Comparison of ENCODE assay signal across 7 mouse cellular contexts in the genomic region with DNA sequence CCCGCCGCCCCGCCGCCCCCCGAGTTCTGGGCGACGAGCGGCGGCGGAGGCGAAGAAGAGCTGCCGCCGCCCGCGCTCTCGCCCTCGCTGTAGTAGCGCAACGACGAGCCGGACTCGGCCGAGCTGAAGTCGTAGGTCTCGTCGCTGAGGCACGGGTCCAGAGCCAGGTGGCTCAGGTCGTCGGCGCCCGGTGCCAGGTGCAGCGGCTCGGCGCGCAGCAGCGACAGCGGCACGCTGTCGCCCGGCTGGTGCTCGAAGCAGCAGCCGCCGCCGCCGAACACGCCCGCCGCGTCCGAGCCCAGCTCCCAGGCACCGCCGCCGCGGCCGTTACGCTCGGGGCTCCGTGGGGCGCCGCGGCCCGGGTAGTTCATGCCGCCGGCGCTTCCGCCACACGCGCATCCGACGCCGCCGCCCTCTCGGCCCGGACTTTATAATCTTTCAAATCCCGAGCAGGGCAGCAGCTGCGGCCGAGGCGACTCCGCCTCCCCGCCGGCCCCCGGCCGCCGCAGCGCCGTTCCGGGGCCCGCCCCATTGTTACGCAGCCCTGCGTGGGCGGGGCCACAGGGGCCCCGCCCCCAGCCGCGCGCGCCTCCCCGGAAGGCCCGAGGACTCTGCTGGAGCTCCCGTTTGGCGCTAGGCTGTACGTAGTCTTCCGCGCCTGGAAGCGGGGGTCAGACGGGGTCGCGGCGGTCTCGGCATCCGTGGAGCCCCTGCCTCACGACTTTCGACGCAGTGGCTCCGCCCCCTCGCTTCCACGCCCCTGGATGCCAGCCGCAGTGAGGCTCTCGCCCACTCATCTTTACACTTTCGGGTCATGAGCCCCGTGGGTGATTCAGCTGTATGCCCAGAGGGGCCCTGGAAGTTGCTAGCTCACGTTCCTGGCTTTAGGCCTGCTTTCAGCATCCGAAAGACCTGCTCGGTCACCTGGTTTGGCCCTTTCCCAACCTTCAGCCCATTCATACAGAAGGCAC. TPM values are rescaled to one million over a fixed set of nuclear protein-coding genes. Genes with fewer than 3 reads are reported as not detected.
DNase-seq lines count a peak whose midpoint lies in the region; ATAC-seq and TF ChIP-seq lines count a peak whose summit lies in the region.

Gene Ddhd1 (minus strand): TSS at position 503 of the 971 bp plus-strand sequence.

- peak within 1 kb of the TSS; percentile 89 for H3K27ac ChIP-seq in embryonic facial prominence, embryonic 12.5 days
- peak within 1 kb of the TSS; percentile 84 for H3K27ac ChIP-seq in kidney, adult 2 months (ENCODE audit: insufficient read depth, low read depth, low read length)
- H3K27ac ChIP-seq in limb, embryonic 12.5 days = peak within 1 kb of the TSS; percentile 91
- H3K27ac ChIP-seq in midbrain, embryonic 15.5 days = peak within 1 kb of the TSS; percentile 93
- H3K27ac ChIP-seq in spleen, adult 2 months (ENCODE audit: insufficient read depth, low read length) = peak within 1 kb of the TSS; percentile 95

- ATAC-seq in embryonic facial prominence, embryonic 12.5 days (ENCODE audit: insufficient number of reproducible peaks, insufficient read depth, low FRiP score, low TSS enrichment) = peak; percentile 91
- ATAC-seq in limb, embryonic 12.5 days (ENCODE audit: insufficient number of reproducible peaks, insufficient read depth, low FRiP score, low TSS enrichment, low read depth) = peak; percentile 91
- ATAC-seq in midbrain, embryonic 15.5 days (replicated peaks) = peak; percentile 95

- peak within 1 kb of the TSS; percentile 83 for H3K4me3 ChIP-seq in embryonic facial prominence, embryonic 12.5 days
- peak within 1 kb of the TSS; percentile 79 for H3K4me3 ChIP-seq in kidney, adult 2 months (ENCODE audit: insufficient read depth, low read depth, low read length)
- H3K4me3 ChIP-seq in limb, embryonic 12.5 days (replicated peaks) = peak within 1 kb of the TSS; percentile 83
- H3K4me3 ChIP-seq in midbrain, embryonic 15.5 days = peak within 1 kb of the TSS; percentile 83
- peak within 1 kb of the TSS; percentile 87 for H3K4me3 ChIP-seq in spleen, adult 2 months (ENCODE audit: extremely low read depth, insufficient read depth, insufficient read length)

- TF ChIP-seq POLR2A in kidney, adult 2 months (IDR thresholded peaks at IDR 0.05; ENCODE audit: low read depth, low read length) = peak; percentile 47
- peak; percentile 74 for TF ChIP-seq POLR2A in spleen, adult 2 months (IDR thresholded peaks at IDR 0.05; ENCODE audit: low read depth, low read length)

- H3K27me3 ChIP-seq in embryonic facial prominence, embryonic 12.5 days = no peaks in the 10 kb centered on the region
- H3K27me3 ChIP-seq in kidney, adult 2 months (replicated peaks; ENCODE audit: control insufficient read depth, insufficient read depth, low read length) = no peaks in the 10 kb centered on the region
- peaks cover 4% of the 10 kb centered on the region; the same call in 1 of the 2 replicates for H3K27me3 ChIP-seq in limb, embryonic 12.5 days
- H3K27me3 ChIP-seq in midbrain, embryonic 15.5 days (replicated peaks) = no peaks in the 10 kb centered on the region
- H3K27me3 ChIP-seq in spleen, adult 2 months (ENCODE audit: control insufficient read depth, insufficient read depth, low read length) = no peaks in the 10 kb centered on the region; the same call in 1 of the 2 replicates

- peak; percentile 88 for DNase-seq in adrenal gland, postnatal 25 days
- peak; percentile 85 to 91 for DNase-seq in heart, adult 18-20 months
- DNase-seq in kidney, adult 2 months = peak; percentile 93
- peak; percentile 76 to 82 for DNase-seq in spleen, adult 2 months (ENCODE audit: low read depth in 1 of 2, low spot score in 2 of 2)

- under 1% methylated on average over 102 of the region's 123 CpGs for WGBS in embryonic facial prominence, embryonic 12.5 days
- under 1% methylated on average over 121 of the region's 123 CpGs for WGBS in kidney, adult 2 months
- WGBS in limb, embryonic 12.5 days = under 1% methylated on average over 95 of the region's 123 CpGs
- under 1% methylated on average over 115 of the region's 123 CpGs for WGBS in midbrain, embryonic 15.5 days
- under 1% methylated on average over 122 of the region's 123 CpGs for WGBS in spleen, adult 2 months

- H3K4me2 ChIP-seq in embryonic facial prominence, embryonic 12.5 days (replicated peaks) = peak within 1 kb of the TSS; percentile 95
- H3K4me2 ChIP-seq in limb, embryonic 12.5 days = peak within 1 kb of the TSS; percentile 95
- H3K4me2 ChIP-seq in midbrain, embryonic 15.5 days = peak within 1 kb of the TSS; percentile 81

- TF ChIP-seq CTCF in kidney, adult 2 months (conservative IDR thresholded peaks at IDR 0.05; ENCODE audit: insufficient read depth, insufficient read length, low read depth, low read length) = no peak
- TF ChIP-seq CTCF in spleen, adult 2 months (IDR thresholded peaks at IDR 0.05; ENCODE audit: extremely low read depth, insufficient read depth, insufficient read length, insufficient replicate concordance) = no peak

- H3K4me1 ChIP-seq in embryonic facial prominence, embryonic 12.5 days = peaks cover 10% of the 10 kb centered on the region
- peaks cover 12% of the 10 kb centered on the region; the same call in 1 of the 2 replicates for H3K4me1 ChIP-seq in kidney, adult 2 months (ENCODE audit: control insufficient read depth, insufficient read depth, low read length)
- peaks cover 20% of the 10 kb centered on the region for H3K4me1 ChIP-seq in limb, embryonic 12.5 days (replicated peaks)
- H3K4me1 ChIP-seq in midbrain, embryonic 15.5 days = peaks cover 37% of the 10 kb centered on the region
- peaks cover 11% of the 10 kb centered on the region; the same call in 1 of the 2 replicates for H3K4me1 ChIP-seq in spleen, adult 2 months (ENCODE audit: control insufficient read depth, insufficient read depth, insufficient read length)

- no peaks in the 10 kb centered on the region for H3K36me3 ChIP-seq in embryonic facial prominence, embryonic 12.5 days
- no peaks in the 10 kb centered on the region for H3K36me3 ChIP-seq in kidney, adult 2 months (ENCODE audit: control insufficient read depth, insufficient read depth, low read length)
- H3K36me3 ChIP-seq in limb, embryonic 12.5 days = no peaks in the 10 kb centered on the region
- H3K36me3 ChIP-seq in midbrain, embryonic 15.5 days (replicated peaks) = no peaks in the 10 kb centered on the region
- peaks cover 2% of the 10 kb centered on the region; the same call in 1 of the 2 replicates for H3K36me3 ChIP-seq in spleen, adult 2 months (ENCODE audit: control insufficient read depth, insufficient read depth, low read length)

- no peaks in the 10 kb centered on the region for H3K9me3 ChIP-seq in embryonic facial prominence, embryonic 12.5 days
- H3K9me3 ChIP-seq in limb, embryonic 12.5 days = no peaks in the 10 kb centered on the region
- no peaks in the 10 kb centered on the region for H3K9me3 ChIP-seq in midbrain, embryonic 15.5 days

- peak within 1 kb of the TSS; percentile 70 for H3K9ac ChIP-seq in embryonic facial prominence, embryonic 12.5 days
- H3K9ac ChIP-seq in limb, embryonic 12.5 days (replicated peaks) = peak within 1 kb of the TSS; percentile 79
- H3K9ac ChIP-seq in midbrain, embryonic 15.5 days = peak within 1 kb of the TSS; percentile 96

RNA-seq across cellular contexts. Expression of gene Ddhd1, which starts in this region (rescaled TPM):
- 22.4 and 23.4 TPM in 2 replicates for total RNA-seq in adrenal gland, postnatal 25 days (2021)
- polyA plus RNA-seq in embryonic facial prominence, embryonic 12.5 days (2016; fragmentation: Nextera tagmentation; extraction: Ambion mirVana) = 9.2 and 10.5 TPM in 2 replicates
- total RNA-seq in heart, adult 18-20 months (2021) = 10 to 100 TPM in 1 of 2 experiments, 1 to 10 TPM in 1; 7.2 to 11.0 TPM
- 9.5 and 10.7 TPM in 2 replicates for polyA plus RNA-seq in kidney, adult 2 months (2012; rRNA removed)
- polyA plus RNA-seq in limb, embryonic 12.5 days (2016; fragmentation: Nextera tagmentation; extraction: Ambion mirVana) = 7.6 and 10.4 TPM in 2 replicates
- 19.3 and 19.8 TPM in 2 replicates for polyA plus RNA-seq in midbrain, embryonic 15.5 days (2015; fragmentation: Nextera tagmentation; extraction: Ambion mirVana)
- polyA plus RNA-seq in spleen, adult 2 months (2012; rRNA removed) = 10.6 and 12.0 TPM in 2 replicates

Comparison
In these comparisons a context has a peak if more than half of its experiments do, and no peak if none do; other contexts are left out.
1. Peak in every context shown above with its lines: DNase-seq, ATAC-seq, H3K4me3 ChIP-seq and H3K27ac ChIP-seq.